Mouse (Mus musculus) T-cell, adult 66 days (primary cell): ENCODE results near the gene Ppfibp1. TPM values are rescaled to one million over a fixed set of nuclear protein-coding genes. Genes with fewer than 3 reads are reported as not detected.

Source experiments
- total RNA-seq, 2 experiments: library from RNA; stranded (reverse); gene quantifications; 3 replicates in 1 of 2; 4 replicates in 1 of 2; pipeline ENCODE4 v1.2.4; 2023

Ppfibp1 gene
- total RNA-seq = 10 to 100 TPM; 10.5 to 10.9 TPM

GRCm38 (mm10) chr6:146887958-146888659, at the start of gene Ppfibp1:
Ppfibp1 (plus strand) TSS chr6:146888487.

GRCm38 (mm10) chr6:146850050-146850449, 38.2 kb upstream of the Ppfibp1 start, which contains the start of gene Smco2:
Smco2 (plus strand) TSS chr6:146850104.

GRCm38 (mm10) chr6:146954258-146954657, 66.0 kb downstream of the Ppfibp1 start, which contains the start of gene 1700034J05Rik:
1700034J05Rik (minus strand) TSS chr6:146954422.

GRCm38 (mm10) chr6:147032303-147032925, 144.1 kb downstream of the Ppfibp1 start, which contains the start of gene Rep15:
Rep15 (plus strand) TSS chr6:147032584.

GRCm38 (mm10) chr6:147042291-147043290, 154.3 kb downstream of the Ppfibp1 start, which contains the start of gene Mrps35:
Mrps35 (plus strand) TSS chr6:147042764.

Other genes starting within 250 kb of the Ppfibp1 start
- gene Med21, start 245.9 kb upstream of the Ppfibp1 start, total RNA-seq = 10 to 100 TPM; 34.8 to 46.2 TPM
- gene Tm7sf3, start 245.7 kb upstream of the Ppfibp1 start, total RNA-seq = 1 to 10 TPM; 7.0 to 8.9 TPM
- gene Stk38l, start 163.5 kb upstream of the Ppfibp1 start, total RNA-seq = 10 to 100 TPM; 14.8 to 18.2 TPM
- gene Arntl2, start 92.4 kb upstream of the Ppfibp1 start, total RNA-seq = 1 to 10 TPM in 1 of 2 experiments, under 1 TPM in 1; 0.39 to 1.3 TPM
- not detected for gene Smco2, start 38.4 kb upstream of the Ppfibp1 start, total RNA-seq
- not detected for gene 1700034J05Rik, start 65.9 kb downstream of the Ppfibp1 start, total RNA-seq
- gene Rep15, start 144.1 kb downstream of the Ppfibp1 start, total RNA-seq = 1 to 10 TPM in 1 of 2 experiments, under 1 TPM in 1; 0.32 to 1.8 TPM
- 10 to 100 TPM; 45.5 to 69.6 TPM for gene Mrps35, start 154.3 kb downstream of the Ppfibp1 start, total RNA-seq
- gene Mansc4, start 198.5 kb downstream of the Ppfibp1 start, total RNA-seq = not detected
- 10 to 100 TPM; 13.8 to 15.9 TPM for gene Klhl42, start 202.9 kb downstream of the Ppfibp1 start, total RNA-seq